Mouse (Mus musculus) embryonic fibroblast, embryonic 13.5 days (primary cell): ENCODE data around the gene Pard3.

Experiments used
- CTCF ChIP-seq: IDR thresholded peaks from 2 replicates; pipeline ENCODE4 v1.5.1; 2011; ENCODE audit warnings: mild to moderate bottlenecking, control low read depth, low read length, moderate library complexity, borderline replicate concordance; ENCODE audit not compliant: insufficient read depth
- POLR2A ChIP-seq: IDR thresholded peaks from 2 replicates; pipeline ENCODE4 v1.6.1; 2011; ENCODE audit warnings: low read depth, mild to moderate bottlenecking, control low read depth, low read length, moderate library complexity

GRCm38 (mm10) chr8:127338183-127338582, 274.5 kb downstream of the Pard3 start:
- TF ChIP-seq CTCF: no peak
- TF ChIP-seq POLR2A: no peak
